Mouse (Mus musculus) lung, postnatal 0 days (tissue): ENCODE data around the gene Slc45a1. TPM values are rescaled to one million over a fixed set of nuclear protein-coding genes. Genes with fewer than 3 reads are reported as not detected.

Experiments used
- ATAC-seq: fragments of 200-750 bp; cut with Nextera tagmentation; 2 replicates; pipeline ENCODE4 v1.8.0; 2017; ENCODE audit warnings: moderate library complexity
- DNase-seq: peaks from one replicate; pipeline ENCODE4 v3.0.0-alpha.2; 2016; ENCODE audit warnings: low spot score
- H3K27ac ChIP-seq: fragments of 300-500 bp; sonication (generic); 2 replicates; pipeline ENCODE4 v1.5.1; 2014; ENCODE audit warnings: antibody characterized with exemption, mild to moderate bottlenecking, low read length, mixed read lengths
- H3K27me3 ChIP-seq: fragments of 300-500 bp; sonication (generic); replicated peaks from 2 replicates; pipeline ENCODE4 v1.6.1; 2014; ENCODE audit warnings: low read length, mixed read lengths; ENCODE audit not compliant: insufficient read depth
- H3K36me3 ChIP-seq: fragments of 300-500 bp; sonication (generic); 2 replicates; pipeline ENCODE4 v1.6.1; 2014; ENCODE audit warnings: low read length, mixed read lengths; ENCODE audit not compliant: insufficient read depth
- H3K4me1 ChIP-seq: fragments of 300-500 bp; sonication (generic); 2 replicates; pipeline ENCODE4 v1.6.1; 2014; ENCODE audit warnings: antibody characterized with exemption, low read depth, low read length, mixed read lengths; ENCODE audit not compliant: insufficient read depth
- H3K4me2 ChIP-seq: fragments of 300-500 bp; sonication (generic); replicated peaks from 2 replicates; pipeline ENCODE4 v1.6.1; 2014; ENCODE audit warnings: low read depth, mild to moderate bottlenecking, low read length, moderate library complexity, mixed read lengths
- H3K4me3 ChIP-seq: fragments of 300-500 bp; sonication (generic); 2 replicates; pipeline ENCODE4 v1.5.1; 2014; ENCODE audit warnings: low read depth, low read length
- H3K9ac ChIP-seq: fragments of 300-500 bp; sonication (generic); replicated peaks from 2 replicates; pipeline ENCODE4 v1.6.1; 2014; ENCODE audit warnings: low read depth, mild to moderate bottlenecking
- H3K9me3 ChIP-seq: fragments of 300-500 bp; sonication (generic); 2 replicates; pipeline ENCODE4 v1.6.1; 2016; ENCODE audit warnings: low read length, mixed read lengths
- CTCF ChIP-seq: IDR thresholded peaks from 2 replicates; pipeline ENCODE4 v1.5.1; 2016; ENCODE audit warnings: antibody characterized with exemption, mild to moderate bottlenecking
- EP300 ChIP-seq: IDR thresholded peaks from 2 replicates; pipeline ENCODE4 v1.6.1; 2016; ENCODE audit warnings: antibody characterized with exemption, mild to moderate bottlenecking, control low read depth
- WGBS: fragments of 180-500 bp; shearing (Covaris S2); extraction: QIAGEN DNeasy Blood & Tissue Kit; methylation state at CpG from one replicate; pipeline ENCODE4 v1.1.7; 2014; 5-methylcytosine and 5-hydroxymethylcytosine counted together
- polyA plus RNA-seq: library from polyadenylated mRNA; unstranded; fragments of >200 nt; fragmentation: Nextera tagmentation; extraction: Ambion mirVana; gene quantifications from 2 replicates; pipeline ENCODE4 v1.2.1, GENCODE M21; 2015

Gene Slc45a1
- 0.04 TPM in 1 of 2 replicates, not detected in the other for polyA plus RNA-seq

GRCm38 (mm10) chr4:150651390-150652277 is at the start of gene Slc45a1:
TSS of gene Slc45a1 (minus strand) at chr4:150652174.
- WGBS: 6% methylated on average over 35 of the region's 41 CpGs

GRCm38 (mm10) chr4:150700849-150701248 is 48.9 kb upstream of the Slc45a1 start:
- Histone ChIP-seq H3K36me3 (no peaks in the 10 kb centered on the region), H3K27me3 (no peaks in the 10 kb centered on the region), H3K4me3 (no peak overlapping the region), H3K9me3 (no peaks in the 10 kb centered on the region), H3K27ac (no peak overlapping the region), H3K4me1 (no peaks in the 10 kb centered on the region), H3K9ac (no peak overlapping the region), H3K4me2 (no peak overlapping the region)
- ATAC-seq (no peak), DNase-seq (no peak)
- no peak for TF ChIP-seq EP300
- no peak for TF ChIP-seq CTCF
- 92% methylated on average over 9 of the region's 9 CpGs for WGBS

More at GRCm38 (mm10) chr4:150651390-150652277, at the start of gene Slc45a1:
- no peak for DNase-seq
- Histone ChIP-seq H3K27me3 (peaks cover 8% of the 10 kb centered on the region; the same call in 1 of the 2 replicates), H3K4me2 (no peak within 1 kb of the TSS), H3K9me3 (no peaks in the 10 kb centered on the region; the same call in 1 of the 2 replicates), H3K4me3 (no peak within 1 kb of the TSS), H3K4me1 (no peaks in the 10 kb centered on the region), H3K36me3 (no peaks in the 10 kb centered on the region), H3K27ac (no peak within 1 kb of the TSS), H3K9ac (no peak within 1 kb of the TSS)
- no peak for TF ChIP-seq CTCF
- TF ChIP-seq EP300: no peak
- no peak for ATAC-seq

DNA sequence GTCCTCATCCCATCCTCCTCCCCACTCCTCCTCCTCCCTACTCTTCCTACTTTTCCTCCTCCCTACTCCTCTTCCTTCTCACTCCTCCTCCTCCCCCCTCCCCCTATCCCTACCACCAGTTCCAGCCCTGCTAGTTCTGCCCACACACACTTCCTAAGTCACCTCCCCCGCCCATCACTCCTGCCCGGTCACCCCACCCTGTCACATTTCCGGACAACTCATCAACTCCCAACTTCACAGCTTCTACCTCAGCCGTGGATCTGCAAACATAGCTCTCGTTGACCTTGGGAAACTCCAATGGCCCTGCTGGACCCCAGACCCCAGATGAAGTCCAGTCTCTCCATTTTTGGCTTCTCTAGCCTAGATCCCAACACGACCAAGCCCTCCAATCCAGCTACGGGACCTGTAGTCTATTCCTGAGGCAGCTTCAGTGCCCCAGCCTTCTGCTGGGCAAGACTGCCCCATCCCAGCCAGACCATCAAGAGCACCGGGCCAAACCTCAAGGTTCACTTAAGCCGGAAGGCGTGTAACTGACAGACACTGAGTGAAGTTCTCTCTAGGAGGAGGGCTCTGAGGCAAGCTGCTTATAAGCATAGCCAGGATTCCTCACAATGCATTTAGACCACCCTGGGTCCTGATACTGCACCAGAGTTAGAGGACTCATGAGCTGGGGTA is 42.6 kb upstream of the Slc45a1 start:
- Histone ChIP-seq H3K36me3 (no peaks in the 10 kb centered on the region), H3K4me3 (no peak overlapping the region), H3K4me1 (no peaks in the 10 kb centered on the region), H3K9ac (no peak overlapping the region), H3K27me3 (no peaks in the 10 kb centered on the region), H3K4me2 (no peak overlapping the region), H3K9me3 (no peaks in the 10 kb centered on the region), H3K27ac (no peak overlapping the region)
- 45% methylated on average over 10 of the region's 10 CpGs for WGBS
- DNase-seq: peak; percentile 26
- peak; percentile 47 for ATAC-seq
- TF ChIP-seq EP300 (no peak), CTCF (no peak)

DNA sequence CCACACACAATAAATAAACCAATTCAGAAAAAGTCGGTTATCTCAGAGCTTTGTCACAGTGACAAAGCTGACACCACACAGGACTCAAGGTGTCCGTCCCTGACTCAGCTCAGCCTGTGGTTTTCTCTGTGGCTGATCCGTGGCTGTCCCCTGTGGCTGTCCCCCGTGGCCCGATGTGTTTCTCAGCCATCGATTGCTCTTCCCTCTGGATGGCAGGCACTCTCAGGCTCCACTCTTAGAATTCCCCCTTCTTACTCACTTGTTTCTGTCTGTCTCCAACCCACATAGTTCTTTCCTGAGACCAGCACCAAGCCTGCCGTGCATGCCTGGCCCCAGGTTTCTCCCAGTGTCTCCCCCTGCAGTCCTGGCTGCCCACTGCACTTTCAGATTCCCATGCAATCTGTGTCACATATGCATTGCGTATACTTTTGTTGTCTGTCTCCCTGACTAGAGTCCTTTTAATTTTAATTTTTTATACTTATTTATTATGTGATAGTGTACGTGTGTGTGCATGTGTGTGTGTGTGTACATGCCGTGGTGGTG is 41.0 kb upstream of the Slc45a1 start:
- peak; percentile 20 for DNase-seq
- Histone ChIP-seq H3K4me3 (no peak overlapping the region), H3K27me3 (no peaks in the 10 kb centered on the region), H3K27ac (no peak overlapping the region), H3K4me1 (no peaks in the 10 kb centered on the region), H3K9me3 (no peaks in the 10 kb centered on the region), H3K4me2 (no peak overlapping the region), H3K36me3 (no peaks in the 10 kb centered on the region), H3K9ac (no peak overlapping the region)
- TF ChIP-seq EP300: no peak
- peak; percentile 57 for TF ChIP-seq CTCF
- ATAC-seq: no peak
- 73% methylated on average over 10 of the region's 10 CpGs for WGBS

DNA sequence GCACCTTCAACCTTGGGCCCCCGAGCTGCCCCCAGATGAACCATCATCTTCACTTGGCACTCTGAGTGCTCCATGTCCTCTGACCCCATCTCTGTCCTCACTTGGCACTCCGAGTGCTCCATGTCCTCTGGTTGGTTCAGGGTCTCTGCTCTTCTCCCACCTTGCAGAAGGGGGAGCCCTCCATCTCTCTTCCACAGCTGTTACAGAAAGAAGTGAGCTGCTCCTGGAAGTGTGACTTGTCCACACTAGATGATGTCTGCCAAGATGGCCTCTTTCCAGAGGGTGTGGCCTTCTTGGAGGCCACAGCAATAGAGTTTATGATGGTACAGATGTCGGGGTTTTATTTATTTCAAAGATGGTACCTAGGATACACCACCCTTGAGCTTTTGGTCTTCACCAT is 38.8 kb upstream of the Slc45a1 start:
- TF ChIP-seq CTCF (peak; percentile 74), EP300 (no peak)
- Histone ChIP-seq H3K27ac (no peak overlapping the region), H3K4me3 (no peak overlapping the region), H3K4me1 (no peaks in the 10 kb centered on the region), H3K4me2 (no peak overlapping the region), H3K27me3 (no peaks in the 10 kb centered on the region), H3K9me3 (no peaks in the 10 kb centered on the region), H3K9ac (no peak overlapping the region), H3K36me3 (no peaks in the 10 kb centered on the region)
- WGBS: 61% methylated on average over 3 of the region's 3 CpGs
- ATAC-seq: peak; percentile 69
- peak; percentile 84 for DNase-seq

GRCm38 (mm10) chr4:150689553-150689952 is 37.6 kb upstream of the Slc45a1 start:
- no peak for ATAC-seq
- 91% methylated on average over 10 of the region's 10 CpGs for WGBS
- no peaks in the 10 kb centered on the region for H3K36me3 ChIP-seq
- TF ChIP-seq CTCF (no peak), EP300 (no peak)
- H3K4me1 ChIP-seq: peaks cover 4% of the 10 kb centered on the region; the same call in 1 of the 2 replicates
- H3K9ac ChIP-seq: no peak overlapping the region
- no peak for DNase-seq
- no peak overlapping the region for H3K27ac ChIP-seq
- H3K27me3 ChIP-seq: no peaks in the 10 kb centered on the region
- H3K4me3 ChIP-seq: no peak overlapping the region
- H3K9me3 ChIP-seq: no peaks in the 10 kb centered on the region
- H3K4me2 ChIP-seq: no peak overlapping the region
